Mouse (Mus musculus): ENCODE results near the gene Gzmm.

Gzmm gene

GRCm38 (mm10) chr10:79704065-79704969 is 15.5 kb downstream of the Gzmm start, which contains the start of gene Bsg:
Gene Bsg (plus strand): TSS chr10:79704491.
- peak; percentile 99 to 100 for DNase-seq

- DNase-seq = no peak
Measured at GRCm38 (mm10) chr10:79704970-79705360, 16.1 kb downstream of the Gzmm start.

GRCm38 (mm10) chr10:79705951-79706350 is 17.1 kb downstream of the Gzmm start:
- no peak for DNase-seq

- peak in 1 of 2 experiments; percentile 62 for DNase-seq
Measured at GRCm38 (mm10) chr10:79706406-79707094, 17.7 kb downstream of the Gzmm start.

- DNase-seq = no peak
Measured at GRCm38 (mm10) chr10:79707162-79707561, 18.3 kb downstream of the Gzmm start.

- DNase-seq = no peak
Measured at GRCm38 (mm10) chr10:79707759-79708158, 18.9 kb downstream of the Gzmm start.

- no peak for DNase-seq
Measured at GRCm38 (mm10) chr10:79708668-79709067, 19.8 kb downstream of the Gzmm start.

GRCm38 (mm10) chr10:79709307-79709706 is 20.5 kb downstream of the Gzmm start:
- no peak for DNase-seq

GRCm38 (mm10) chr10:79712029-79712428 is 23.2 kb downstream of the Gzmm start:
- DNase-seq = no peak

GRCm38 (mm10) chr10:79712499-79713126 is 23.8 kb downstream of the Gzmm start:
- peak; percentile 83 to 90 for DNase-seq

- DNase-seq = no peak
Measured at GRCm38 (mm10) chr10:79713163-79713562, 24.3 kb downstream of the Gzmm start.

GRCm38 (mm10) chr10:79714996-79715395 is 26.2 kb downstream of the Gzmm start:
- no peak for DNase-seq

- DNase-seq = no peak
Measured at GRCm38 (mm10) chr10:79716254-79716987, 27.6 kb downstream of the Gzmm start, which contains the start of gene Hcn2. Gene Hcn2 (plus strand): TSS chr10:79716634.

GRCm38 (mm10) chr10:79716988-79717355 is 28.2 kb downstream of the Gzmm start:
- DNase-seq = no peak

GRCm38 (mm10) chr10:79717640-79718357 is 29.0 kb downstream of the Gzmm start:
- DNase-seq = peak; percentile 74 to 89

GRCm38 (mm10) chr10:79721089-79721488 is 32.3 kb downstream of the Gzmm start:
- DNase-seq = no peak

- no peak for DNase-seq
Measured at GRCm38 (mm10) chr10:79723047-79723446, 34.2 kb downstream of the Gzmm start.

- DNase-seq = no peak
Measured at GRCm38 (mm10) chr10:79723692-79724091, 34.9 kb downstream of the Gzmm start.

- DNase-seq = peak; percentile 69 to 77
Measured at GRCm38 (mm10) chr10:79726090-79726489, 37.3 kb downstream of the Gzmm start.

- no peak for DNase-seq
Measured at GRCm38 (mm10) chr10:79728323-79729249, 39.8 kb downstream of the Gzmm start.

All from kidney, postnatal 25 days (tissue).